Mouse (Mus musculus): ENCODE measurements at regions not wholly inside any gene's neighbourhood (a gene's known extent, or its start where the extent isn't known, plus 50 kb on each side); places are given as distances from the start of the nearest gene placed in this dataset.

DNA sequence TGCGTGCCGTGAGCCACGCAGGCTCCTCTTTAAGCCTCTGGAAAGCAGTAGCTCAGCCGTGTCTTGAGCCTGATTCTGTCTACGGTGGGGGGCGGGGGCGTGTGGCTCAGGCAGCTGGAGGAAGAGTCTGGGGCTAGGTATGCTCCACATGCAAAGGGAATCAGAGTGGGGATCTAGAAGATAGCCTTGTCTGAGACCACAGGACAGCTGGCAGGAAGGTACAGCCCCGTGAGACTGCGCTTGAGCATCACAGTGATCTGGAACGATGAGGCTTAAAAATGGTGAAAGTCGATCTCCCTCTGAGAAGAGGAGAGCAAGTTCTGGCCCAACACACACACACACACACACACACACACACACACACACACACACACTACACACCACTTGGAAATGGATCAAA is 488.7 kb downstream of the Fam19a5 start:
- no peak for DNase-seq
- intact Hi-C loops (cut with DNase I; ENCODE audit: low total_unique reads) = no loop called here

DNA sequence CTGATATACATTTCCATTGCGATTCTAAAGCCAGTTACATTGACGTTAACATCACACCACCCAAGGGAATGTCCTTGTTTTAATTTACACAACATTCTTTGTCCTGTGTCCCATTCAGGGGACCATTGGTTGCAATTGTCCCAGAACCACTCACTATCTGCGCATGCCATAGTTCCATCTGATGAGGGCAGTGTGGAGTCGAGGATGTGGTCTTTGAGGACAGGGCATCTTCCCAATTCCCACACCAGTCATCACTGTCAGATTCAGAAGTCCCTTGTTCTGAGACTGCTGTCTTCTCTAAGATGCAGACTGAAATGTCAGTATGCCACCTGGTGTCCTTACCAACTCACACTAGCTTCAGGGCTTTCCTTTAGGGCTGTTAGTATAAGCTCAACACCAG is 489.6 kb downstream of the Fam19a5 start:
- intact Hi-C loops (cut with DNase I; ENCODE audit: low total_unique reads) = no loop called here
- DNase-seq = no peak

DNA sequence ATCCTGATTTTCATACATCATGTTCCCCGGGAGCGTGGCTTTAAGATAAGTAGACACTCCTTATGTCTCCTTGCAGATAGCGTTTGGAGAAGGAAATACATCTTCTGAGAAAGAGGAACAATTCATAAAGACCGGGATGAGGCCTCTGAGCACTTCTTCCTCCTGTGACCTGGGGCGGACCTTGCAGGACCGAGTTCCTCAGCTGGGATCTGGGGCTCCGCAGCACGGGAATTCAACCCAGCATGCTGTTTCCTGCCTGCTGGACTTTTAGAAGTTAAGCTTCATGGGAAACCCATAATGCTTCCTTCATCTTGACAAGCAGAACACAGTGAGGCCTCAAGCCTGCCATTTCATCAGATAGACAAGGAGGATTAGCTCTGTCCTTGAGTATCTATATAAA is 491.4 kb downstream of the Fam19a5 start:
- no peak for DNase-seq
- intact Hi-C loops (cut with DNase I; ENCODE audit: low total_unique reads) = no loop called here

DNA sequence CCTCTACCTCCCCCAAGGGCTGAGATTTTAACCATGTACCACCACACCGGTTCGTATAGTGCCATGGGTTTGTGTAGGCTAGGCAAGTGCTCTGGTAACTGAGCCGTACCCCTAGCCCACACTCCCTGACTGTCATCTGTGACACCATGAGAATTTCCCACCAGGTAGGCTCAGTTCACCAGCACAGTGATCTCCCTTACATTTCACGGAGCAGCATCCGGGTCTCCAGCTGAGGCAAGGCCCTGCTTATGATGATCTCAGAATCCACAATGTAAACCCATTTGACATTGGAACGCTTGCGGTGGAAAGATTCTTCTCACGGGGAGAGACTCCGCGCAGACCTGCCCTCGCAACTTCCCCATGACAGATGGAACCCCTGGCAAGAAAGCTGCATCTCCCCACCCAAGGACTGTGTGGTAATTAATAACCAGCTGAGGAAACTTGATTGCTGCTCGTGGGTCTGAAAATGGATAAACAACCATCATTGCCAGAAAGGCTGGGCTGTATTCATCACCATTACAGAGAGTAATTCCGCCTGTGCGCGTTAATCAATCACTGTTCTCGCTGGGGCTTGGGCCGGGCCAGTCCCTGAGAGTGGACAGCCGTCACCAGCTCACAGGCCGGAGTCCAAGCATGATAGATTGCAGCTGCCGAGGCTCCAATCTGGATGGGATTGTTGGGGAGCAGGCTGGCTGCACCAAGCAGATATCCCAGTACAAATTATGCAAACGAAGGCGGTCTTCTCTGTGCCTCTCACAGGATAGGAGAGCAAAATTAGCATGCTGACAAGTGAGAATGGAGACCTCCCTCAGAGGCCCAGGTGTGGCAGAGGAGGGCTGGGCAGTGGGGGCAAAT is 492.3 kb downstream of the Fam19a5 start:
- intact Hi-C loops (cut with DNase I; ENCODE audit: low total_unique reads) = no loop called here
- no peak for DNase-seq

DNA sequence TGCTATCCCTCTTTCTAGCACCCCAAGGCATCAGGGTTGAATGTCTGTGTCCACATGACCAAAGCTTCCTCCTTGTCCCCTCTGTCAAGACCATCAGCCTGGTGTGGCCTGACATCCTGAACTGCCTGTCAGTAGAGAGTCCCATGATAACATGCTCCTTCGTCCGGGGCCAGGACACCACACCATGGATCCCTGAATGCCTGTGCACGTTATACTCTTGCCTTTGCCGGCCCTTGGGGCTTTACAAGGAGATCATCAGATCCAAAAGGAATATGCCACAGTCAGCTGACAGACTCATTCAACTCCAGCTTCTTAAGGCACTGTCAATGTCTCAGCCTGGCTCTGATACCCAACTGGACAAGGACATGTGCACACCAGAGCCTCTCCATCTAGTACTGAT is 493.5 kb downstream of the Fam19a5 start:
- intact Hi-C loops (cut with DNase I; ENCODE audit: low total_unique reads) = no loop called here
- DNase-seq = no peak

DNA sequence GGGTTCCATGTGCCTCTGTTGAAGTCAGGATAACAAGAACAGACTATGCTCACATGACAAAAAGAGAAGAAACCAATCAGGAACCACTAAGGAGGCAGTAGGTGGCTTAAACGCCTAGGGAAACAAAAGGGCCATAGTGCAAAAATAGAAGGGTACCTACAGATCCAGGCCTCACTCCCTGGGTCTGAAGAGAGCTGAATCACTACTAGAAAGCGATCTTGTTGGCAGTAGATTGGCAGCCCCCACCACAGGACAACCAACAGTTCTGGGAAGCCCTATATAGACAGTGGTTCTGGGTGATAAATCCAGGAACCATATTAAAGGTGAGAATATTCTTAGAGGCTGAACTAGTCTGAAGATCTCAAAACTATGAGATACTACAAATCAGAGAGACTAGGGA is 498.7 kb downstream of the Fam19a5 start:
- intact Hi-C loops (cut with DNase I; ENCODE audit: low total_unique reads) = no loop called here
- DNase-seq = no peak

DNA sequence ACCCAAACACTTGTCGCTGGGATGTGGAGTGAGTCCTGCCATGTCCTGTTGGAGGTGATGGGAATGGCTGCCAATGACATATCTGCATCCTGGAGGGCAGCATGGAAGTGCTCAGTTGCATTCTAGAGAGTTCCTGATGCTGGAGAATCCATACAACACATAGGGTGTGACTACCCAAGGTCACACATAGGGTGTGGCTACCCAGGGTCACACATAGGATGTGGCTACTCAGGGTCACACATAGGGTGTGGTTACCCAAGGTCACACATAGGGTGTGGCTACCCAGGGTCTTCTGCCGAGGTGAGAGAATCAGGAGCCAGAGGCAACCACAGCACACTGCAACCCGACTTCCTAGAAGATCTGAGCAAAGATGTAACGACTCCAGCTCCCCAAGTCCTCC is 514.0 kb downstream of the Fam19a5 start:
- intact Hi-C loops (cut with DNase I; ENCODE audit: low total_unique reads) = no loop called here
- no peak for DNase-seq

DNA sequence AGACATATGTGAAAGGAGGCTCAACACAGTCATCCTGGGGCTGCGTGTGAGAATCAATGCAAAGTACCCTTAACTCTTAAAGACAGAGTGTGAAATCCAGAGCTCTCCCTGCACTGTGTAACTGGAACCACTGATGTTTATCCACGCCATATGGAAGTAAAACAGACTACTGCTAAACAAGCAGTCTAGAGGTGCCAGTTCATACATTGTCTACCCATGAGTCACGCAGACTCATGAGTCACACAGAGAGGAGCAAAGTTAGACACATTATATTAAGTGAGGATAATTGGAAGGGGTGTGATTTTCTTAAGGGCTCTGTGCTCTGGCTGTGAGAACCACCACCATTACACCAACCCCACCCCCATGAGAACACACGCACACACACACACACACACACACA is 516.8 kb downstream of the Fam19a5 start:
- intact Hi-C loops (cut with DNase I; ENCODE audit: low total_unique reads) = no loop called here
- no peak for DNase-seq

DNA sequence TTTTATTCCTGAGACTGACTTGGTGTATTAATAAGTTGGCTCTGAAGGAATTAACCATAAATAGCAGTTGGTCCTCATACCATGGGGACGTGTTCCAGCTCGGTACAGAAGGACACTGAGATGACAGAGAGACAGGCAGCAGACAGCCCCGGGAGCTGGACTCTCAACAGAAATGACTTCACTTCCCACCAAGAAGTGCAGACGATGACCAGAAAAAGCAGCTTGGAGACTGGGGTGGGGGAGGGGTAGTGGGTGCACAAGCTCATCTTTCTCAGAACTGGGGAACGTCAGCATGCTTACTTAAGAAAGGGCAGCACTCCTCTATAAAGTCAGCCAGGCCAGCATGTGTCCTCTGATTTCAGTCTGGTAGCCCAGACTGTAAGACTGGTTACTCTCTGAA is 518.9 kb downstream of the Fam19a5 start:
- intact Hi-C loops (cut with DNase I; ENCODE audit: low total_unique reads) = no loop called here
- DNase-seq = no peak

DNA sequence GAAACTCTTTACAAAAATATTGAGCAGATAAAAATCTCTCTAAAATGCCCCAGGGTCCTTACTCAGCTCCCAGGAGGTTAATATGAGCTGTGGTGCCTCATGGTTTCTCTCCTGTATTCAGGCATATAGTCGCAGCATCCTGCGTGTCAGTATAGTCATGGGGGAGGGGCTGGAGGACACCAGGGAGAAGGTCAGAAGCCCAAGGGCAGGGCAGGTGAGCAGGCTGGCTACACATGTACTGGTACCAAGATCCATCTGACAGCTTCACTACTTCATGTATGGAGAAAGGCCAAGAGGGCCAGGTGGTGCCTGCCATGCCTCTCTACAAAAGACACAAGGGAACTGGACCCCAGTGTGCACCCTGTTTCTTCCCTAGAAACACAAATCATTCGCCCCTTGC is 524.4 kb downstream of the Fam19a5 start:
- DNase-seq = no peak
- intact Hi-C loops (cut with DNase I; ENCODE audit: low total_unique reads) = no loop called here

DNA sequence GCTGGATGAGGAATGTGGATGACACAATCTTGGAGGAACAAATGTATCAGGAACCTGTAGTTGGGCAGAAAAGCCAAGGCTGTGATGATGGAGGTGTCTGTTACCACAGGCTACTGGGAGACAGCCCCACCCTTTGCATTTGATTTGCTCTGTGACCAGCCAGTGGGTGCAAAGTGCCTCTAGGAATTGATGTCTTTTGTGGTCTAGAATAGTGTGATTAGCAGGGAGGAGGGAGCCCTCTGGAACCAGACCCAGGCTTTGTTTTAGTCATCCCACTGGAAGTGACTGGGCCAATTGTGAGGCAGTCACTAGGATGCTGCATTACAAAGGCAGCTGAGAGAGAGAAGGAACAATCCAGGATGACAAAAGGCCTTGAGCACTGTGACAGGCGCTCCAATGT is 527.4 kb upstream of the Zdhhc25 start:
- intact Hi-C loops (cut with DNase I; ENCODE audit: low total_unique reads) = no loop called here
- DNase-seq = no peak

DNA sequence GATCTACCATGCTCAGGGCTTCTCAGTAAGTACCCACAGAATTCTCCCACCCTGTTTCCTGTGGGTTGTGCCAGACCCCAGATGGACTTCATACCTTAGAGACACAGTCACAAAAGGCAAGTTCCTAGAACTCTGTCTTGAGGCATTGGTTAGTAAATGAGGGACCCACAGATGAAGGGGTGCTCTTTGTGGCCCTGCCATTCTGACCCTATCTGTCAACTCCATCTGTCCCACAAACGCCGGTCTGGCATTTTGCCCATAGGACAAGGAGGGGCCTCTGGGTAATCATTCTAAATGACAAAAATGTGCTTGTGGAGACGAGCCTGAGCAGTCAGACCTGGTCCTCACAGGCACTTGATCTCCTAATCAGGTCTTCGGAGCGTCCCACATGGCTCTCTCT is 516.2 kb upstream of the Zdhhc25 start:
- DNase-seq = no peak
- intact Hi-C loops (cut with DNase I; ENCODE audit: low total_unique reads) = no loop called here

DNA sequence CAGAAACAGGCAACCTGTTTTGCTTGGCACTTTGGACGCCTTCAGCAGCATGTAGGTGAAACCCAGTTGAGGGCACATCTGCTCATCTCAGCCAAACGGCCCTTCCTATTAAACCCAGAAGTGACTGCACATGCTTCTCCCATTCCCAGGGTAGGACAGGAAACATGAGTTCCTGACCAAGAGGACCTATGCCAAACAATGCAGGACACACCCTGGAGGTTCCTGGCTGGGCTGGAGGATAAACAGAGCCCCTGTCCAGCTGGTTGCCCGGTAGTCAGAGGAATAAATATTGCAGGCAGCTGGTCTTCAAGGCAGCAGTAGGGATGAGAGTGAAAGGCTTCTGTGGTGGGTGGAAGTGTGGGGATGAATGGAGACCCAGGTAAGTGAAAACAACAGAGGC is 514.5 kb upstream of the Zdhhc25 start:
- intact Hi-C loops (cut with DNase I; ENCODE audit: low total_unique reads) = no loop called here
- DNase-seq = no peak

DNA sequence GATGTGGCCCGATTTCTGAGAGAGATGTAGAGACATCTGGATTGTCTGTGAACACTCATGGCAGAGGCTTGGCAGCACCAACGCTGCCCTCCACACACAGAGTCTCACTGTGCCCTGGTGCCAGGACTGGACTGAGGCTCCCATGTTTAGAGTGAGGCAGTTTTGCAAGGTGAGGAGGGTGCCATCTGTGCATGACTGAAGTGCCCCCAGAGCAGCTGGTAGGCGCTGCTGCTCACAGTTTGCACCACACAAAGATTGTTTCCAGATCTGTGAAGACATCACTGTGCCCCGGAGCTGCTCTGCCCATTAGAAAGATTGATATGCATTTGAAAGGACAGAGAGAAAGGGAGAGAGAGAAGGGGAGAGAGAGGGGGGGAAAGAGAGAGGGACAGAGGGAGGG is 510.6 kb upstream of the Zdhhc25 start:
- no peak for DNase-seq
- intact Hi-C loops (cut with DNase I; ENCODE audit: low total_unique reads) = no loop called here

DNA sequence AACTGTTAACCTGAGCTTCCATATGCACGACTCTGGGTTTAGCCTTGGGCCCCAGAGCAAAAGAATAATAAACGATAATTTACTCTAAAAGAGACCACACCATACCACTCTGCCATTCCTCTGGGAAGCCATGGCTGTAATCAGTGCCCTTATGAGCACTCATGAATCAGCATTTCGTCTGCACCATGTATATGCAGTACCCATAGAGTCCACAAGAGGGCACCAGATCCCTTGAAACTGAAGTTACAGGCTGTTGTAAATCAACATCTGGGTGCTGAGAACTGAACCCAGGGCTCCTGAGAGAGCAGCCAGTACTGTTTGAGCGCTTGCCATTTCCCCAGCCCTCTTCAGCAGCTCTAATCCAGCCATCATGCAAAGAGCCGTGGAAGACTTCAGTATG is 508.7 kb upstream of the Zdhhc25 start:
- DNase-seq = no peak
- intact Hi-C loops (cut with DNase I; ENCODE audit: low total_unique reads) = no loop called here

DNA sequence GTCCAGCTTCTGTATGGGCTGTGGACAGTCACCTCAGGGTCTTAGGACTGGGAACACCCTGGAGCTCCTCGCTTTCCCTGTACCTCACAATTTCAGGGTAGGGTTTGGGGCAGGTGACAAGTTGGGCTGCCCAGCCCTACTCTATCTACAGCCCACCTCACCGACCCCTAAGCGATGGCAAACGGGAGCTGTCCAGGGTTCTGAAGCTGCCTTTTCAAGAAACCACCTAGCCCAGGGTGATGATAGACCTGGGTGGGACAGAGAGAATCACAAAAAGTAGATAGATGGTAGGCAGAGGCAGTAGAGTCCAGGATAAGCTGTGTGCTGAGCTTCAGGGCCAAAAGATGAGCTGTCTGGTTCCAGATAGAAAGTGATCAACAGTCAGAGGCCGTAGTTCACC is 479.7 kb upstream of the Zdhhc25 start:
- intact Hi-C loops (cut with DNase I; ENCODE audit: low total_unique reads) = no loop called here
- DNase-seq = no peak

DNA sequence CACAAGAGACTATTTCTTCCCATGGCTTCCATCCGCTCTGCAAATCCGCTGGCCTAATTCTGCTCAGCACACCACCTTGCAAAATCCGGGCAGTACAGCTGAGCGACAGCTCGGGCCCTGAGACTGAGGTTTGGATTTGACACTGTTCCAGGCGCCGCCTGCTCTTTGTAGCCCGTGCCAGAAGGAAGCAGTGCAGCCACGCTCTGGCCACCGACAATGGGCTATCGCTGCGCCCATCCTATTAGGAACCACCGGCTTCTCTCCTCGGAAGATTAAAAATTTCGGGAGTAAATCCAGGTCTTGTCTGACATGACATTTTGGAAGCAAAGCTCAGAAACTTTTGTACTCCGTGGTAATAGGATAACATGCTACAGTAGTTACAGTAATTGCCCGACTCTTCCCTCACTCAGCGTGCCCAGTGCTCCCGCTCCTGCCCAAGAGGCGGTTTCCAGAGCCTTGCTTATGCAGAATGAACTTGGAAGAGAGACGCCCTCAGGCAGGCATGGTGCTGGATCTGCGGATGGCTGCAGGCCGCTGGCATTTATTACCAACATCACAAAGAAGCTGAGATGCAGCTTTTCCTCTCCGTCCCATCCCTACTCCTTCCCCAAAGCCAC is 476.1 kb upstream of the Zdhhc25 start:
- intact Hi-C loops (cut with DNase I; ENCODE audit: low total_unique reads) = no loop called here

DNA sequence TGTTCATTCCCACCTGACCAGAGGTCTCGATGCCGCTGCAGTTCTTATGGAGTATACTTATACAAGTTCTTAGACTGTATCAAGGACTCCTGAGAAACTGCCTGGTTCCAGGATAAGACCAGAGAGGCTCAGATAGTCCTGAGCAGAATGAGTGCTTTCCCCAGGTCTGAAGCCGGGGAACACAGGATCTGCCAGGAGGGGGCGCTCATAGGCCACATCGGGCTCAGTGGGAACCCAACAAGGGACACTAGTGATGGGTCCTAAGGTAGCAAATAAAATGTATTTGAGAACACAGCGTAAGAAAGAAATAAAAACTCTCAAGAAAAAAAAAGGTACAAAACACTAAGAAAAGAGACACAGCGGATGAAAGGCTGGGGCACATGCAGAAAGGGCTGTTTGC is 454.0 kb upstream of the Zdhhc25 start:
- intact Hi-C loops (cut with DNase I; ENCODE audit: low total_unique reads) = no loop called here
- DNase-seq = peak; percentile 13

More for the DNA sequence above, 476.1 kb upstream of the Zdhhc25 start:
- no peak for DNase-seq

DNA sequence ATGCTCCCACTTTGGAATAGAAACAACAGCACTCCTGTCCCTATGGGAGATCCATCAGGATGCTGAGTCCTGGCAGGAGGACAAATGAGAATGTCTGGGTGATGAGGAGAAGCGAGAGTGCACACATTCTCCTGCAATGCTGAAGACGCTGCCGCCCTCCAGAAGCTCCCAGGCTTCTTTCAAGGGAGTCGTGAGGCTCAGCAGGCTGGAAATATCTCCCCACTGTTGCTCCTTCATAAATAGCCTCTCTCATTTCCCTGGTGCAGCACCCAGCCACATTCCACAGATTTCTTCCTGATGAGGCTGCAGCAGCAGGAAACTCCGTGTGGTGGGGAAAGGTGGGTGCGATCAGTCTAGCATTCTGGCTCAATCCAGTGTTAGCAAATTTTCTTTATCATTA is 448.9 kb upstream of the Zdhhc25 start:
- no peak for DNase-seq
- intact Hi-C loops (cut with DNase I; ENCODE audit: low total_unique reads) = no loop called here

DNA sequence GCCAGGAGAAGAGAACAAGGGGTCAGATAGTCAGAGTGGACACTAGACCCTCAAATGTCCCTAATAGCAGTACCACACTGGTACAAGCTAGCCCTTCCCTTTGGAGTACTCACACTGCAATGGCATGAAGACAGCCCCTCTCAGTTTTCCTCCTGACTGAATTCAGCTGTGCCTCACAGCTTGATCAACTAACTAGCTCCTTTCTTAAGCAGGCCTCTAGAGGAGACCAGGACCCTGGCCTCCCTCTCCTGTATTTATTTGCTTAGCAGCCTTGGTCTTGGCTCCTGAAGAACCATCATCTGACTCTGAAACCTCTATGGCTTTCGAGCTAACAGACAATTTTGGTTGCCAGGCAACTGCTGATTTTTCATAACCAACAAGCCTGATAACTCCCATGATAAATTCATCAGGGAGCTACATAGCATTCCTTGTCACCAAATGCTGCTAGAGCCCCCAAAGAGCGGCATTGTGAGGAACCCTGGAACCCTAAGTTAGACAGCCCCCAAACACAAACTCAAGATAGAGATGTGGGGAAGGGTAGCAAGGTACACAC is 440.4 kb upstream of the Zdhhc25 start:
- intact Hi-C loops (cut with DNase I; ENCODE audit: low total_unique reads) = no loop called here
- DNase-seq = no peak

DNA sequence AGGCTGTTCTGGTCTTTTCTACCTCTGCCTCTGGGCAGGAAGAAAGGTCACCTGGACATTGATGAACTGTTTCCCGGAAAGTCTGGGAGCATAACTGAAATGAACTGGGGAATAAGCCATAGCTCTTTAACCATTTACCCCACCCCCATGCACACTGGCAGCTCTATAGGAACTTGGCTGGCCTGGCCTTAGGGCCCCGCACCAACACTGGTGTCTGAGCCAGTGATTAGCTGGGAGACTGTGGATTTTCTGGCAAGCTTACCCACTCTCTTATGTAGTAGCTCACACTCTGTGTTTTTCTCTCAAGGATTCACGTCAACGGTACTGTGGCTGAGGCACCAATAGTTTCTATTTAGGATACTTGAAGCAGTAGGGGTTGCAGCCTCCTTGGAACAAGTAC is 439.8 kb upstream of the Zdhhc25 start:
- no peak for DNase-seq
- intact Hi-C loops (cut with DNase I; ENCODE audit: low total_unique reads) = no loop called here

All from gastrocnemius, postnatal 14 days (tissue).